Comparison of ENCODE assay signal across 20 mouse cellular contexts in genomic region chr16:29950136-29950535, GRCm38 (mm10).
DNase-seq lines count a peak whose midpoint lies in the region; ATAC-seq and TF ChIP-seq lines count a peak whose summit lies in the region.
"Had no signal": no experiment of that assay in that cellular context is flagged by ENCODE, and none has a peak within 500 bp of the region (broad histone marks: within the 10 kb centered on the region; RNA-seq: fewer than 3 reads in every experiment).

No protein-coding gene starts in this region.

- H3K9ac ChIP-seq in midbrain, embryonic 13.5 days (replicated peaks): no peak overlapping the region
- H3K9ac ChIP-seq in midbrain, postnatal 0 days (replicated peaks; ENCODE audit: low read length, poor library complexity, severe bottlenecking): no peak overlapping the region
- no peak overlapping the region for H3K9ac ChIP-seq in limb, embryonic 11.5 days (ENCODE audit: low read length)
- H3K9ac ChIP-seq in neural tube, embryonic 14.5 days (replicated peaks; ENCODE audit: low read depth, low read length): no peak overlapping the region
- H3K9ac ChIP-seq: embryonic facial prominence, embryonic 15.5 days; liver, embryonic 12.5 days; lung, embryonic 14.5 days; stomach, embryonic 15.5 days had no signal

- H3K36me3 ChIP-seq in midbrain, embryonic 13.5 days: no peaks in the 10 kb centered on the region
- no peaks in the 10 kb centered on the region for H3K36me3 ChIP-seq in midbrain, postnatal 0 days (ENCODE audit: insufficient read depth, low read length)
- no peaks in the 10 kb centered on the region for H3K36me3 ChIP-seq in limb, embryonic 11.5 days (ENCODE audit: control insufficient read depth, insufficient read depth, low read length)
- H3K36me3 ChIP-seq in neural tube, embryonic 14.5 days (ENCODE audit: control insufficient read depth, insufficient read depth, low read length): no peaks in the 10 kb centered on the region
- H3K36me3 ChIP-seq: embryonic facial prominence, embryonic 15.5 days; forebrain, embryonic 10.5 days; liver, embryonic 12.5 days; stomach, embryonic 15.5 days had no signal

- 0 out of 2 replicates have a peak overlapping the region, but pooled peaks have one; percentile 2 for H3K27ac ChIP-seq in midbrain, embryonic 13.5 days
- H3K27ac ChIP-seq in midbrain, postnatal 0 days (ENCODE audit: low read depth, low read length): no peak overlapping the region
- H3K27ac ChIP-seq in limb, embryonic 11.5 days (replicated peaks; ENCODE audit: low read depth, low read length): peak overlapping the region; percentile 47; the same call in 1 of the 2 replicates
- peak overlapping the region; percentile 28; the same call in 1 of the 2 replicates for H3K27ac ChIP-seq in neural tube, embryonic 14.5 days (ENCODE audit: low read depth, low read length)
- H3K27ac ChIP-seq: embryonic facial prominence, embryonic 15.5 days; forebrain, embryonic 10.5 days; heart, adult 2 months; liver, embryonic 12.5 days; stomach, embryonic 15.5 days had no signal

- peak; percentile 22 for DNase-seq in embryo, embryonic 10.5 days (ENCODE audit: low spot score)
- DNase-seq in embryo, embryonic 9.5 days (ENCODE audit: extremely low spot score): no peak
- no peak for DNase-seq in midbrain, postnatal 0 days (ENCODE audit: low spot score)
- peak; percentile 56 for DNase-seq in limb, embryonic 11.5 days (ENCODE audit: low spot score)
- DNase-seq in left cerebral cortex, adult 11 months (ENCODE audit: low spot score): no peak
- DNase-seq in T-cell, adult 2 months (ENCODE audit: low spot score): no peak
- DNase-seq: adrenal gland, postnatal 10 days; gastrocnemius, postnatal 14 days; heart, adult 2 months; kidney, adult 9 months; kidney, postnatal 36 days; lung, embryonic 14.5 days; lung, postnatal 4 days had no signal

- no peak overlapping the region for H3K4me2 ChIP-seq in midbrain, embryonic 13.5 days (replicated peaks)
- no peak overlapping the region for H3K4me2 ChIP-seq in midbrain, postnatal 0 days (ENCODE audit: low read depth, low read length, poor library complexity, severe bottlenecking)
- H3K4me2 ChIP-seq in limb, embryonic 11.5 days (ENCODE audit: low read depth, severe bottlenecking): no peak overlapping the region
- H3K4me2 ChIP-seq in neural tube, embryonic 14.5 days (ENCODE audit: low read depth, low read length): no peak overlapping the region; the same call in 1 of the 2 replicates
- H3K4me2 ChIP-seq: embryonic facial prominence, embryonic 15.5 days; liver, embryonic 12.5 days; lung, embryonic 14.5 days; stomach, embryonic 15.5 days had no signal

- H3K27me3 ChIP-seq in midbrain, embryonic 13.5 days: peaks cover 15% of the 10 kb centered on the region
- 0 out of 2 replicates have a peak, but pooled peaks cover 4% of the 10 kb centered on the region for H3K27me3 ChIP-seq in midbrain, postnatal 0 days (ENCODE audit: insufficient read depth, low read length)
- H3K27me3 ChIP-seq in limb, embryonic 11.5 days (ENCODE audit: control insufficient read depth, insufficient read depth, low read length): no peaks in the 10 kb centered on the region
- no peaks in the 10 kb centered on the region for H3K27me3 ChIP-seq in neural tube, embryonic 14.5 days (ENCODE audit: control insufficient read depth, insufficient read depth, low read length)
- H3K27me3 ChIP-seq: embryonic facial prominence, embryonic 15.5 days; stomach, embryonic 15.5 days had no signal

- no peak overlapping the region for H3K4me3 ChIP-seq in midbrain, embryonic 13.5 days (replicated peaks)
- no peak overlapping the region for H3K4me3 ChIP-seq in midbrain, postnatal 0 days (ENCODE audit: low read depth, low read length)
- H3K4me3 ChIP-seq in limb, embryonic 11.5 days (ENCODE audit: low read depth, low read length): no peak overlapping the region
- no peak overlapping the region for H3K4me3 ChIP-seq in neural tube, embryonic 14.5 days (ENCODE audit: low read depth, low read length)
- H3K4me3 ChIP-seq: embryonic facial prominence, embryonic 15.5 days; forebrain, embryonic 10.5 days; heart, adult 2 months; liver, embryonic 12.5 days; stomach, embryonic 15.5 days had no signal

- ATAC-seq in midbrain, embryonic 13.5 days: no peak
- ATAC-seq in midbrain, postnatal 0 days (ENCODE audit: low FRiP score): no peak
- ATAC-seq in limb, embryonic 11.5 days (ENCODE audit: insufficient number of reproducible peaks, low FRiP score, low TSS enrichment, low read depth): no peak
- 0 out of 2 replicates have a peak, but pooled peaks have one; percentile 36 for ATAC-seq in neural tube, embryonic 14.5 days (ENCODE audit: low read depth)
- ATAC-seq: inflammation-experienced regulatory T-cells, adult 6 months; liver, embryonic 12.5 days had no signal

- H3K9me3 ChIP-seq in midbrain, embryonic 13.5 days: no peaks in the 10 kb centered on the region
- H3K9me3 ChIP-seq in midbrain, postnatal 0 days (ENCODE audit: low read length): no peaks in the 10 kb centered on the region
- no peaks in the 10 kb centered on the region for H3K9me3 ChIP-seq in limb, embryonic 11.5 days (ENCODE audit: control insufficient read depth, low read length)
- no peaks in the 10 kb centered on the region for H3K9me3 ChIP-seq in neural tube, embryonic 14.5 days (ENCODE audit: control insufficient read depth, low read length)
- H3K9me3 ChIP-seq: embryonic facial prominence, embryonic 15.5 days; forebrain, embryonic 10.5 days; liver, embryonic 12.5 days; stomach, embryonic 15.5 days had no signal

- peaks cover 19% of the 10 kb centered on the region for H3K4me1 ChIP-seq in midbrain, embryonic 13.5 days (replicated peaks)
- peaks cover 6% of the 10 kb centered on the region; the same call in 1 of the 2 replicates for H3K4me1 ChIP-seq in midbrain, postnatal 0 days (ENCODE audit: insufficient read depth, low read length)
- peaks cover 30% of the 10 kb centered on the region for H3K4me1 ChIP-seq in limb, embryonic 11.5 days (ENCODE audit: control insufficient read depth, insufficient read depth, low read length)
- H3K4me1 ChIP-seq in neural tube, embryonic 14.5 days (ENCODE audit: control insufficient read depth, insufficient read depth, low read length): peaks cover 16% of the 10 kb centered on the region

- 36% methylated on average over 9 of the region's 9 CpGs for WGBS in midbrain, embryonic 13.5 days
- 18% methylated on average over 9 of the region's 9 CpGs for WGBS in midbrain, postnatal 0 days
- 6% methylated on average over 9 of the region's 9 CpGs for WGBS in limb, embryonic 11.5 days
- WGBS in neural tube, embryonic 14.5 days: 9% methylated on average over 9 of the region's 9 CpGs

- TF ChIP-seq CTCF in midbrain, postnatal 0 days (IDR thresholded peaks at IDR 0.05): no peak

Comparison
In these comparisons a context has a peak if more than half of its experiments do, and no peak if none do; other contexts are left out.
1. DNase-seq: peak in embryo, embryonic 10.5 days (single experiment) and limb, embryonic 11.5 days (single experiment); none in embryo, embryonic 9.5 days (single experiment), midbrain, postnatal 0 days (single experiment), left cerebral cortex, adult 11 months (single experiment) and T-cell, adult 2 months (single experiment).